Mouse (Mus musculus) olfactory bulb, adult 2 months (tissue): ENCODE results near the gene Rab11fip2.

Source experiments
- CTCF ChIP-seq: fragments of 200-500 bp; IDR thresholded peaks from 2 replicates; pipeline ENCODE4 v1.5.1; 2012; ENCODE audit warnings: low read depth, mild to moderate bottlenecking, low read length, moderate library complexity; ENCODE audit not compliant: insufficient read depth
- POLR2A ChIP-seq: fragments of 200-500 bp; IDR thresholded peaks from 2 replicates; pipeline ENCODE4 v1.6.1; 2012; ENCODE audit warnings: mild to moderate bottlenecking, low read depth, low read length, moderate library complexity; ENCODE audit not compliant: insufficient read depth

DNA sequence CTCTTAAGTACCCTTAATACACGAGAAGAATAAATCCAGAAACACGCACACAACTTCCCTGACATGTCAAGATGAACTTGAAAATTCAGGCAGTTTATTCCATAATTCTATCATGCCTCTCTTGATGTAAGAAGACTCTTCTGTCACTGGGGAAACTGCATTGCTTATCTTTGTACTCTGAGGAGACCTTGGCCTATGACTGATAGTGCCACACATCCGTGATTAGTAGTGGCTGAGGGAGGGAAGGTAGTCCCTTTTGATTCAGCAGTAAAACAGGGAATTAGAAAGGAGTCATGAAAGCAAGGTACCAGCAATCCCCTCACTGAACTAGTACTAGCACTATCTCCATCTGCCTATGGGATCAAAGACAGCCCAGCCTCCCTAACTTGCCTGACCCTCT lies 22.6 kb downstream of the Rab11fip2 start:
- TF ChIP-seq POLR2A (no peak), CTCF (no peak)
